Mouse (Mus musculus): ENCODE data around the gene Tnfrsf14.

The Tnfrsf14 gene

DNA sequence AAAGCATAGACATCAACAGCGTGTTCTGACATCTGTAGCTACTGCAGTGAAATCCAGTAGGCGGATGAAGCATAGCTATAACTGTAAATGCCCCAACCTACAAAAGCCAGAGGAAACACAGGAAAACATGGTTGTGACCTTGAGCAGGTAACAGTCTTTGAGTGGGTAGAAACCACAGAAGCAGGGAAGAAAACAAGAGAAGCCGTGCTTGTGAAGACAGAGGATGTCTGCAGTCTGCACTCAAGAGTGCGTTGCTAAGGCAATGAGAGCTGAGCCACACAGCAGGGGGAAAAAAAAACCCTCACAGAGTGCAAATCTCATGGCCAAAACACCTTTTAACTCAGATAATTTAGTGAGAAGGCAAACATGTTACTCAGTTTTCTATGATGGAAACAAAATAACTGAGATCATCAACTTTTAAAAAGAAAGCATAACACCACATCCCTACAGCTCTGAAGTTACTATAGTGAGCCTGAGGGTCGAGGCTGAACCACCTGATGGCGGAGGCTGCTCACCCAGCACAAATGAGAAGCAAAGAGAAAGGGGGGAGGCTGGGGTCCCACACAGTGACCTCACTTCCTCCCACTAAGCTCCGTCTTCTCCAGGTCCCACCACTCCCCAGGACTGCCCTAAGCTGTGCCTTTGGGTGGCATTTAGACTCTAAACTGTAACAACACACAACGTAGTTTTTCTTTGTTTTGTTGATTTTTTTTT, 8.3 kb upstream of the Tnfrsf14 start:
- no peak for TF ChIP-seq GATA4 (IDR thresholded peaks at IDR 0.05; ENCODE audit: insufficient replicate concordance, low read length)

DNA sequence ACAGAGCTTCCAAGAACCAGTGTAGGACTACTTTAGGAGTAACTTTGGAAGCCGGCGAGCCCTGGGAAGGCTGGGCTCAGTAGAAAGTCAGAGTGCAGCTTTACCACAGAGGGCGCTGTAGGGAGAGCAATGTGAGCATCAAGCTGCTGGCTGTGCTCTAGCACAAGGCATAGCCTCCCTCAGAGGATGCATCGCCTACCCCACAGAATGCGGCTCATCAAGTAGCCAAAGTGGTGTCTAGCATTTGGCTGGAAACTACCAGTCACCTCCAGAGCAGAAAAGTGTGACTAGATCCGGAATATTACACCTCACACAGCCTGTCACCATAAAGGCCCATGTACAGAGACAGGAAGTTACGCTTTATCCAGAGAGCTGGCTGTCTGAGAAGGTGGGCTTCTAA, 7.4 kb upstream of the Tnfrsf14 start:
- TF ChIP-seq GATA4 (IDR thresholded peaks at IDR 0.05; ENCODE audit: insufficient replicate concordance, low read length) = no peak

DNA sequence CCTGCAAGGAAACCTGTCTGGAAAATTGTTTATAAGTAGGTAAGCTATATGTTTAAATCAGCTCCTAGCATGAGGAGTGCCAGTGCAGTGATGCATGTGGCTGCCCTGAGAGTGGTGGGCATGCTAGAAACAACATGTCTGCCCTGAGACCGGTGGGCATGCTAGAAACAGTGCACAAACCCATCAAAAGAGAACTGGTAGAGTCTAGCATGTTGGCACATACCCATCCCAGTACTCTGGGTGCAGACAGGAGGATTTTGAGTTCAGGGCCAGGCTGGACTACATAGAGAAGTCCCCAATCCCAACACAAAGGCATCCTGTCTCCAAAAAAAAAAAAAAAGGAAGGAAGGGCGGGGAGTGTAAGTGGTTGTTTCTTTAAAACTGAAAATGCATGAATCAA, 6.4 kb upstream of the Tnfrsf14 start:
- no peak for TF ChIP-seq GATA4 (IDR thresholded peaks at IDR 0.05; ENCODE audit: insufficient replicate concordance, low read length)

DNA sequence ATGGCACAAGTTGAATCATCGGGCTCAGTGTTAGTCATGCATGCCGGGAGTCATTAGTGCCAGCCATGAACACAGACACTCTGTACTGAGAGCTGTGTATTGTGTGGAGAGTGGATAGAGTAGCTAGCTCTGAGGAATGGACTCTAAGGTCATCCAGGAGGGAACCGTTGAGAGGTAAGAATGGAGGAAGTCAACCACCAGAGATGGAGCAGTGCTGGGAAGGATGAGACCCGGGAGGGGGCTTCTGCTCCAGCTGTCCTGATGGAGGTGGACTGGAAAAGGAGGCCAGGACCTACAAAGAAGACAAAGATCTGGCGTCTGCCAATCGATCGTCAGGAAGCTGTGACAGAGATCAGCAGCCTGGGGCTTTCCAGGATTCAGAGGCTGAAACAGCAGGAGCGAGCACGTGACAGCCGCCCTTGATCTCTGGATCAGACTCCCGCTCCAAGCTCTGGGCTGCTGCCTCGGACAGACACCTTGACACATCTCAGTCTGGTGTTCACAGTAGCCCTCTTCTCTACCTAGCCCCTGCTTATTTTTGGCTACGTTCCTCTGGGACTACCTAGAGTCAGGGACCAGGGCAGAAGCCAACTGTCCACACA, 5.0 kb upstream of the Tnfrsf14 start:
- TF ChIP-seq GATA4 (IDR thresholded peaks at IDR 0.05; ENCODE audit: insufficient replicate concordance, low read length) = no peak

DNA sequence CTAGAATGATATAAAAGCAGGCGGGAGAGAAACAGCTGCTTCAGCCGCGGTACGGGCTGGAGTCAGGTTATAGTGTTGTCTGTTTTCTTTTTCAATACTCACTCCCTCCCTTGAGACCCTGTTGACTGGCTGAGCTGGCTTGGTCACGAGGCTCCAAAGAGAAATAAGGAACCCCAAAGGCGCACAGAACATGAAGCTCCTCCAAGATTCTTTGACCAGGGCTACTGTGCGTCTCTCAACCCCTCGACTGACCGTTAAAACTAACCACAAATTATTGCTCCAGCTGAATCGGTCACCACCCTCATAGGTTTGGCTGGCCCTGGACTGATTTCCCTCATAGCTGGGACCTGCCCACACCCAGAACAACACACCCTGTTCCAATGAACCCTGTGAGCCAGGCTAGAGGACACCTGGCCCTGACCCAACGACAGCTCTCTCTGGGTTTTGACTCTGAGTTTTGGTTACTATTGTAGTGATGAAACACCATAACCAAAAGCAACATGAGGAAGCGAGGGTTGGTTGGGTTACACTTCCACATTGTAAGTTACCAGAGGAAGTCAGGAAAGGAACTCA, 811 bp upstream of the Tnfrsf14 start:
- TF ChIP-seq GATA4 (IDR thresholded peaks at IDR 0.05; ENCODE audit: insufficient replicate concordance, low read length) = no peak

DNA sequence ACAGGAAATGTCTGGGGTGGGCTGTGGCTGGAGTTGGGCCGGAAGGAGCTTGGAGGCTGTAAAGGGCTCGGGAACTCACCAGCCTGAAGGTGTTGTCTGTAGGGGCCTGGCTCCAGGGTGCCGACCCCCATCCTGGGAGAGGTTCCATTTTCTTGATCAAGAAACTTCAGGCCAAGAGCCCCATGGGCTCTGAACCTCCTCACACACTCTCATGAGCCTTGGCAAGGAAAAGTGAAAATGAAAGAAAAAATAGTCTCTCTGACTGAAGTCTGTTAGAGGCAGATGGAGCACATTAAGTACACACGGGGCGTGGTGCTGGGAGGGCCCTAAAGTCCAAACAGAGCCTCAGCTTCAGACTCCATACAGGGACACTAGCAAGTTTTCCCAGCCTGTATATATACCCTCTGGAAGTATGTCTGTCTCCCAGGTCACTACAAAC, 445 bp downstream of the Tnfrsf14 start:
- no peak for TF ChIP-seq GATA4 (IDR thresholded peaks at IDR 0.05; ENCODE audit: insufficient replicate concordance, low read length)

DNA sequence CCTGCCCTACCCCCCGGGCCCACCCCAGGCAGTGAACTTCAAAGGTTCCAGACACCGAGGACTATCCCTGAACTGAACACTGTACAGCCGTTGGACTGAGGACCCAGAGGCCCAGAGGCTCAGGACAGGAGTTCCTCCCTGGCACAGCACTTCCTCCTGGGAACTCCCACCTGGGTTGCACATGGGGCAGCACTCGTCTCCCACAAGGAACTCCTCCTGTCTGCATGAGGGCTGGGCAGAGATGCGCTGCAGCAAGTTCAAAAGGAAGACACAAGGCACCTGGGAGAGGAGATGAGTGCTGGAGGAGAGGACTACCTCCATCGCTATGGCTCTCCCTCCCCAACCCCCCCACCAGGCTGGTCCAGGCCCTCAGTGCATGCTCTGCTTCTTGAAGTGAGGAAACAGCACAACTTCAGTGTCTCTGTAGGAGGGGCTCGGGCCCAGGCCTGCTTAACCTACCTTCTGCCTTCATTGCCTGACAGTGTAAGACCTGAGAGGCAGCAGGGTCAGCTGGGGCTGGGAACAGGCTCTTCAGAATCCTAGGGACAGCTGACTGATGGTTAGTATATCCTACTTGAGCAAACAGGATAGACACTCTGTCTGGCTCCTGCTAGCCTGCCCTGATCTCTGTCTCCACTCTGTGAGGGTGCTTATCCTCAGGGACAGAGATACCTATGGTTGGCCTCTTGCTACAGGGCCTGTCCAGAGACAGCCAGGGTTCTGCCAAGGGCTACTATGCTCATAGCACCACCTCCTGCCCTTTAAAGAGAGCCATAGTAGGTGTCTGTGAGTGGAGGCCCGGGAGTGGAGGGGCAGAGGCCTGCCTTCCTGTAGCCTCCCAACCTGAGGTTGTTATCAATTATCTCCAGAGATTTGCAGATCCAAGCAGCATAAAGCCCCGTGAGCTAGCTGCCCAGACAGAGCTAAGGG, 1.1 kb downstream of the Tnfrsf14 start:
- TF ChIP-seq GATA4 (IDR thresholded peaks at IDR 0.05; ENCODE audit: insufficient replicate concordance, low read length) = no peak

DNA sequence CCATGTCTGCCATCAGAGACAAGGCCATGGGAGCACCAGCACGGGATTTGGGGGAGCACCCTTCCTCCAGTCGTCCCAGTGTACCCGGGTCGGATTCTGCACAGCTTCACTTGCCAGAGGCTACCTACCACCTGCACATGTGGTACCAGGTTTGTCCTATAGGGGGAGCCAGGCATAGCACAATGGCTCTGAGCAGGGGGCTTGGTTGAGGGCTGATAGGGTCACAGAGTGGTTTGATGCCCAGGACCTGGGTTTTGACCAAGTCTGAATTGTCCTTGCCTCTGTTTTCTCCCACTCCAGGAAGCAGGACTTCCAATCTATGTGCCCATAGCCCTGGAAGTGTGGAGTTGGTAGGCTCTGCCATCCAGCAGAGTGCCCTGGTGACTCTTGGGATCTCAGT, 3.0 kb downstream of the Tnfrsf14 start:
- no peak for TF ChIP-seq GATA4 (IDR thresholded peaks at IDR 0.05; ENCODE audit: insufficient replicate concordance, low read length)

DNA sequence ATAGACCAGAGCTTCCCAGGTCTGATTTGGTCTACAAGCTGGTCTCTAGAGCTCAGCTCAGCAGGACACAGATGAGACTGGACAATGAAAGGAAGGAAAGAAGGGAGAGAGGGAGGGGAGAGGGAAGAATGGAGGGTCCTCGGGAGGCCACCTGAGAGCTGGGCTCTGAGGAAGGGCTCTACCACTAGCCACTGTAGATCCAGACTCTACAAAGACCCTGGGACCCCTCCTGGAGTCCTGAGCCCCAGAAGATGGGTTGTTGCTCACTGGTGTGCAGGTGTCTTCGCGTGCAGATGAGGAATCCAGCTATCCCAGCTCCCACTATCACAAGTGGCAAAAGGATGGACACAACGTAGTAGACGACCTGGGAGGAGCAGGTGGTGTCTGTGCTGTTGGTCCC, 5.4 kb downstream of the Tnfrsf14 start:
- no peak for TF ChIP-seq GATA4 (IDR thresholded peaks at IDR 0.05; ENCODE audit: insufficient replicate concordance, low read length)

DNA sequence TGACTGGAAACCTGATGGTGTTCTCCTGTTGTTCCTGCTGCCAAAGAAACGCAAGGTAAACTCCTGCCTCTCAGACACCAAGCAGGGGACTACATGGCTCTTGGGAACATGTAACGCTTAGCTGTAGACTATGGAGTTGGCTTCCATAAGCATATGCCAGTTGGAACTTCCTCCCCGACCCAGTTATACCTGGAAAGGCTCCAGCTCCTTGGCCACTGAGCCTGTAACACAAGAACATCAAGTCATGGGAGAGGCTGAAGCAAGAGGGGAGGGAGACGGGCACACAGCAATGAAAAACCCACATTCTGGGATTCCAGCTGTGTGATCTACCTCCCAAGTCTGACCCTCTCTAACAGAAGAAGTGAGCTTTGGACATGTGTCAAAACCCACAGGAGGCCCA, 6.1 kb downstream of the Tnfrsf14 start:
- TF ChIP-seq GATA4 (IDR thresholded peaks at IDR 0.05; ENCODE audit: insufficient replicate concordance, low read length) = no peak

DNA sequence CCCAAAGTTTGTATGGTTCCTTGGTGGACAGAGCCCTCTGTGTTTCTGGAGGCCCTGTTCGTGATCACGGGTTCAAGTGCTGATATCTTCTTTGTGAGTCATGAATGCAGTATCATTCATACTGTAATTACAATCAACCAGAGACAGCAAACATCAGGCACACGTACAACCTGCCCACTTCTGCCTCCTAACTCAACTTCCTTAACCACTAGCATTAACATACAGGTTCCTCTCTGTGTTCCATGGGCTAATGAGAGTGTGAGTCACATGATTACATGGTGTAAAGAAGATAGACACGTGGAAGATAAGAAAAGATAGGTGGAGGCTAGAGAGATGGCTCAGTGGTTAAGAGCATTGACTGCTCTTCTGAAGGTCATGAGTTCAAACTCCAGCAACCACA, 11.7 kb downstream of the Tnfrsf14 start:
- TF ChIP-seq GATA4 (IDR thresholded peaks at IDR 0.05; ENCODE audit: insufficient replicate concordance, low read length) = no peak

DNA sequence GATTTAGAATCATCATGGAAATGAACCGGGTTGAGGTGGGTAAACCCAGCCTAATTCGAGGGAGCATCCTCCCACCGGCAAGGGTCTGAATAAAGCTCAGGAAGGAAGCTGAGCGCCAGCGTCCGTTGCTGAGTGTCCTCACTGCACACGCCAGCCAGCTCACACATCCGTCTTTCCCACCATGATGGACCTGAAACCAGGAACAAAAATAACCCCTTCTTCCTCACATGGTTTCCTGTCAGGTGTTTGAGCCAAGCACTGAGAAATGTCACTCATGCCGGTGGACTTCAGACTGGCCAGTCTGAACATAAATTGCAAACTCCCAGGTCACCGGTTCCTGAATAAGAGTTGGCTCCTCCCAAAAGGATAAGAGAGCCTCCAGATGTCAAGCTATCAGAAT, 13.1 kb downstream of the Tnfrsf14 start:
- TF ChIP-seq GATA4 (IDR thresholded peaks at IDR 0.05; ENCODE audit: insufficient replicate concordance, low read length) = no peak

DNA sequence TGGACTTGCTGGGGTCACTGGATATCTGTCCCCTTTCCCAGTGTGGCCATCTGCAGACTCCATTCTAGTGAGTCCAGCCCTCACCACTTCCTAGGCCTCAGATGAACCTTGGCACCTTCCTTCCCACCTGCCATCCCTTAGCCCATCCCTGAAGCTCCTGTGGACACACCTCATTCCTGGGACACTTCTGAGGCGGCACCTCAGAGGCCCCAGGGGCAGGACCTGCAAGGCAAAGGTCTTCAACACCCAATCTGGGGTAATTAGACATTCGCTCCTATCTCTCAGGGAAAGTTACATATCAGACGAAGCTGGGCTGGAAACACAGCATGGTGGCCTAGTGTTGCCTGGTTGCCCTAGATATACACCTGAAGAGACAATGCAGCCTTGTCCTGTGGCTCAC, 13.7 kb downstream of the Tnfrsf14 start:
- no peak for TF ChIP-seq GATA4 (IDR thresholded peaks at IDR 0.05; ENCODE audit: insufficient replicate concordance, low read length)

DNA sequence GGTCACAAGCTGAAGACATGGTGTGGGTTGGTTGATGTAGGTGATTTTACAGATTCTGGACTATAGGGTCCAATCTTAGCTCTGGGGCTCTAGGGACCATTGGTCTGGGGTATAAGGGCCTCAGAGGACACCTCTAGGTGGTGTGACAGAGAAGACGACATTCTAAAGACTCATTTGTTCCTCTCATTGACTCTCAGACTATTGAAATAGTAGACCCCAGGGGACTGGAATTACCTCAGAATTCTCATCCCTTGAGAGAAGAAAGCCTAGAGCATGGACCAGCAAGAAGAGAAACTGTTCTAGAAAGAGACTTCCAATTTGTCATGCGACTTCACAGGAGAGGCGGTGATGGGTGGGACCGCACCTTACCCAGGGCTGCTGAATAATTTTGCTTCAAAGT, 14.1 kb downstream of the Tnfrsf14 start:
- no peak for TF ChIP-seq GATA4 (IDR thresholded peaks at IDR 0.05; ENCODE audit: insufficient replicate concordance, low read length)

DNA sequence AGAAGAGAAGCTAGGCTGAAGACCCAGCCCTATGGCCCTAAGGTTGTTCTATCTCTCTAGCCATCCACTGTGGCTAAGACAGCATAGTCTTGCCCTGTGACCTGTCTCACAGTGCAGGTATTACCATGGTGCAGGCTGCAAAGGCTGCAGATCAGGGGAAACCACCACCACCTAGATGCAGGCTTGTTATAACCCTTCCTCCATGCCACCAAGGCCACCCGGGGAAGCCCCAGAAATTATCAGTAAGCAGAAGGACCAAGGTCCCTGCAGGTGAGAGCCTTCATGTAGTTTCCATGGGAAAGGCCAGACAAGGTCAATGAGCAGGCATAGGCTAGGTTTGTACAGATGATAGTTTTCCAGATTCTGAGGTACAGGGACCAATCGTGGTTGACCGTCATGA, 14.5 kb downstream of the Tnfrsf14 start:
- TF ChIP-seq GATA4 (IDR thresholded peaks at IDR 0.05; ENCODE audit: insufficient replicate concordance, low read length) = no peak

DNA sequence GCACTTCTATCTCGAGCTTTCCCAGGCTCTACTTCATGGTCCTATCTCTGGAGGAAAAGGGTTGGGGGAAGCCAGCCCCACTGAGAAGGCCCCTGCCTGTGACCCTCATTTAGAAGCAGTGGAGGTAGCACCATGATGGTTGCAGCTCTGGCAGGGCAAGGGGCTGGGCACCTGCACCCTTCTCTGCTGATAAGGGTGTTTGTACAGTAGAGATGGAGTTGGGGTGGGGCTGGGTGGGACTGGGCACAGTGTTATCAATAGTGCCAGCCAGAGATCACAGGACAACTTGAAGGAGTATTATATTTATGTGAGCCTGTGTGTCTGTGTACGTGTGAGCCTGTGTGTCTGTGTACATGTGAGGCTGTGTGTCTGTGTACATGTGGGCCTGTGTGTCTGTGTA, 16.7 kb downstream of the Tnfrsf14 start:
- no peak for TF ChIP-seq GATA4 (IDR thresholded peaks at IDR 0.05; ENCODE audit: insufficient replicate concordance, low read length)
